Mouse (Mus musculus) liver (tissue): ENCODE measurements at regions not wholly inside any gene's neighbourhood (a gene's known extent, or its start where the extent isn't known, plus 50 kb on each side); places are given as distances from the start of the nearest gene placed in this dataset.
"Not testable (repeated sequence)": the region's sequence is repeated elsewhere in the genome, so short reads cannot be mapped to it uniquely, and the experiment has no call there.

Source experiments
- DNase-seq: peaks from one replicate; pipeline ENCODE4 v3.0.0-alpha.2; 2020; ENCODE audit warnings: mixed read lengths

DNA sequence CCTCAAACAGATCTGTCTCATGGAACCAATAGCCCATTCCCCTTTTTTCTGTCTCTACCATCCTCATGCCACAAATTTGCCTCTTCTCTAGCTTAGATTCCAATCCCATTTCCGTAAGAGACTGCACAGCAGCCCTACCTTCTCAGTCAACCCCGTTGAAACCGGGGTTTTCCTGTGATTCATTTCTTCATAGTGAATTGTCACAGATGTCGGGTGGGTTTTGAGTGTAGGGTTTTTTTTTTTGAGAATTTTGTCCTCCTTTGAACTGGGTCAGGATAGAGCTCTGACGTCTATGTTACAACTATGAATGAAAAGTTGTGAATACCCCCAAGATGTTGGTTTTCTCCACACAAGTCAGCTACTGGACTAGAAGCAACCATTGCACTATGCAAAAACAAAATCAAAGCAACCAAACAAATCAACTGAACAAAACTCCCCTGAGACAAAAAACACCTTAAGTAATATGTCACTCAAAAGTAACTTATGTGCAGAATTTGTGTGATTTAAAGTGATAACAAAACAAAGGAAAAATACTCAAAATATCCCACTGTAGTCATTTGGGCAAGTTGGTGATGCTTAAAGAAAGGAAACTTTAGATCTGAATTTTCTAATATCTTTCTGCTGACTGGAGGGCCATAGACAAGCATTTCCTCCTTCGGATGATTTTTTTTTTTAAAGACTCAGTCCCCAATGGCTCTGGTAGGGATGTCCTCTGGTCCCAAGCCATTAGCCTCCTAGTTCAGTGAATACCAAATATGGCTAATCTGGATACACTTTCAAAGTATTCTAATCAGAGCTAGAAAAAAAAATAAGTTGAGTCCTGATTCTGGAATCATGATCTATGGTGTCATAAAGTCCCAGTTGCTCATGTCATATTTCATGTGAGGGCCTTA, 120.7 kb upstream of the Tet2 start:
- DNase-seq, result no peak

- DNase-seq, result no peak
Observed at GRCm38 (mm10) chr3:133672742-133673447, 128.0 kb upstream of the Tet2 start.

DNA sequence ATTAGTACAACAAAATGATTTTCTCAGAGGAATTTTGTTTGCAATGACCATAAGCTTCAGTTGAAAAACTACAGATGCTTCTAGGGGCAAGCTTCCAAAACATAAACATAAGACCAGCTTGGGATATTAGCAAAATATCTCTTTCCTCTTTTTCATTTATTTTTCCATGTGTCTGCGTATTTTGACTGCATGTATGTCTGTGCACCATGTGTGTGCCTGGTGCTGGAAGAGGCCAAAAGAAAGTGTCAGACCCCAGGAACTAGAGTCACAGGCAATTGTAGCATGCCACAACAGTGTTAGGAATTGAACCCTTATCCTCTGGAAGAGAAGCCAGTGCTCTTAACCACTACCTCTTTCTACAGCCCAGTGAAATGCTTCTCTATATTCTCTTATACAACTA, 133.0 kb upstream of the Tet2 start:
- no peak for DNase-seq

DNA sequence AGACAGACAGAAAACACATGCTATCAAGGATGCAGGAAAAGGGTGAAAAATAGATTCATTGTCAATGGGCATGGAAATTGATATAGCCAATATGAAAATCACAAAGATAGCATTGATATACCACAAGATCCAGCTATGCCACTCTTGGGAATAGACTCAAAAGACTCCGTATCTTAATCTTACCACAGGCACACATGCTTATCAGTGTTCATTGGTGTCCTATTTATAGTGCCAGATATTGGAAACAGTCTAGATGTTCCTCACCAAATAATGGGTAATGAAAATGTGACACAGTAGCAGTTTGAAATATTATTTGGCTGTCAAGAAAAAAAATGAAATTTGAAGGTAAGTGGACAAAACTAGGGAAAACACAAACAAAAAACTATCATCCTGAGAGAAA, 135.0 kb upstream of the Tet2 start:
- no peak for DNase-seq

DNA sequence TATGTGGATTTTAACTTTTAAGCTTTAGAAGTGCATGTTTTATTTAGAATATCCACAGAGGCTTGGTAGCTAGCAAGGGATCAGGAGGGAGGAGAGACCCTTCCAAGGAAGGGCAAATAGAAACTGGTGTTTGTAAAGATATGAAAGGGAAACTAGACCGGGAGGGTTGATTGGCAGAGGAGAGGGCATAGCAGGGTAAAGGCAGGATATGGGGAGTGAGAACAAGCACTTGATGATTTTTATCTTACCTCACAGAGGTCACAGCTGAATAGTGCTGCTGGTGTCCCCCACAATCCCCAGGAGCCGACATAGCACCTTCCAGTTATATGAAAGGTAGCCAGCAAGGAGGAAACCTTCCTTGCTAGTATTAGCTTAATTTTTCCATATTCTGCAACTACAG, 135.4 kb upstream of the Tet2 start:
- DNase-seq, result no peak

GRCm38 (mm10) chr3:133680805-133681204, 135.9 kb upstream of the Tet2 start:
- no peak for DNase-seq

DNA sequence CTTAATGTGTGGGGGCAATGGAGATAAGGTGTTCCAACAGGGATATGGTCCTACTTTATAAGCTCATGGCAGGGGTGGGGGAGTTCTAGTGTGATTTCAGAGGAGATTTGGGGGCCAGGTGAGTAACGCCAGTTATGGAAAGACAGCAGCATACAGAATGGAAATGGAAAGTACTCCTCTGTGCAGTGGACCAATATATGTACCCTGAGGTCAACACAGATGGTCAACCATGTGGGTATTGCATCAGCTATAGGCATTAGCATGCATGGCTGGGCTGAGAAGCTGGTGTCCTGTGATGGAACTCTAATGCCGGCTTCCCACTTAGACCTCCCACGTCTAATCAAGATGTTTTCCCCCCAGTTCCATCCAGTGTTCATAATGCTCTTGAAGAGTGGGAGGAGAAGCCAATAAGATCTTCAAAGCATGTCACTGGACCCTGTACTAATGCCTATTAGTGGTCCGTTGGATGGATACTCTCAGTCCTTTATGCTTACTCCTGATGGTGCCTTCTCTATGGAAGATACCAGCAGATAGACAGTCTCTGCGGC, 139.3 kb upstream of the Tet2 start:
- DNase-seq, result no peak

GRCm38 (mm10) chr3:133684747-133685146, 139.8 kb upstream of the Tet2 start:
- DNase-seq, result no peak

GRCm38 (mm10) chr3:133685393-133685792, 140.5 kb upstream of the Tet2 start:
- DNase-seq, result no peak

- no peak for DNase-seq
Observed at GRCm38 (mm10) chr3:133694057-133694456, 149.1 kb upstream of the Tet2 start.

GRCm38 (mm10) chr3:133696122-133696521, 151.2 kb upstream of the Tet2 start:
- DNase-seq, result no peak

GRCm38 (mm10) chr3:133704849-133705248, 159.9 kb upstream of the Tet2 start:
- not testable (repeated sequence) for DNase-seq

- DNase-seq, result no peak
Observed at GRCm38 (mm10) chr3:133711518-133711917, 166.6 kb upstream of the Tet2 start.

GRCm38 (mm10) chr3:133722550-133723290, 177.8 kb upstream of the Tet2 start:
- no peak for DNase-seq

DNA sequence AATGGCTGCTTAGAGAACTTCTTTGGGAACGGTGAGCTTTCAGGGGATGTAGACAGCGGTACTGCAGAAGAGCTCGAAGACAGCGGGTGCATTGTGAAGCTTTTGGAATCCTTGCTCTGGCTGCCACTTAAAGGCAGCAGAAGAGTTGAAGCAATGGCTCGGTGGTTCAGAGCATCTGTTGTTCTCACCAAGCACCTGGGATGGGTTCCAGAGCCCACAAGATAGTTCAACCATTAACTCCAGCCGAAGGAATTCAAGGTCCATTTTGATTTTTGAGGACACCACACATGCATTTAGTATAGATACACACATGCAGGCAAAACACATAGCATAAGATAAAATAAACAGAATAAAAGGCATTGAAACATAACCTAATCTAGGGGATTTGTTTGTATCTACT, 181.9 kb upstream of the Tet2 start:
- no peak for DNase-seq

DNA sequence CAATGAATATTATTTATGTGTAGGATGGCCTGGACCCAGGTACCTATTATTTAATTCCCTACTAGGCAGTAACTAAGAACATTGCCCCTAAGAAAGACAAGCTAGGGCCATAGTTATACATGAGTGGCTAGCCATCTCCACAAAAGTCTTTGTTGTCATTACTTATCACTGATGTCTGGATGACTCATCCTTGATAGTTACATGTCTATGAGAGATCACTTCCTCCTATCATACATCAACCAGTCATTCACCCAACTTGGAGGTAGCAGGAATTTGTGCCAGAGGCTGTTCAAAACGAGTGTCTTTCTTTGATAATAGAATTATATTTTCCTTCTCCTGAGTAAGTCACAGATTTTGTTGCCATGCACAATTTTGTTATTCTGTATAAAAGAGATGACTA, 190.7 kb upstream of the Tet2 start:
- no peak for DNase-seq

DNA sequence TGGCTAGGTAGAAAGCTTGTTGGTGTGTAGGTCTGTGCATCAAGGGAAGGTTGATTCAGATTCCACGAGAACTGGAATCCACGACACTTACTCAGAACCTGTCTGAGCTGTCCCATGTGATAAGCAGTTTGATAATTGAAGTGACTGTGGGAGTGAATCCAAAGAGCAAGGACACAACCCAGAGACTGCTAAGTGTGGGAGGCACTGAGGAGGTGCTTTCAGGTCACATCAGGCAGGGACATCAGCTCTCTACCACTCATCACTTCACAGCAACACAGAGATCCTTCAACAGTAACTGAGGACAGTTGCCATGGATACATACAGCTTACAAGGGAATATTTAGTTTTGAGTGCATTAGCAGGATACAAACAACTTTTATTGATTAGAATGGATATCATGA, 194.0 kb upstream of the Tet2 start:
- DNase-seq, result no peak

DNA sequence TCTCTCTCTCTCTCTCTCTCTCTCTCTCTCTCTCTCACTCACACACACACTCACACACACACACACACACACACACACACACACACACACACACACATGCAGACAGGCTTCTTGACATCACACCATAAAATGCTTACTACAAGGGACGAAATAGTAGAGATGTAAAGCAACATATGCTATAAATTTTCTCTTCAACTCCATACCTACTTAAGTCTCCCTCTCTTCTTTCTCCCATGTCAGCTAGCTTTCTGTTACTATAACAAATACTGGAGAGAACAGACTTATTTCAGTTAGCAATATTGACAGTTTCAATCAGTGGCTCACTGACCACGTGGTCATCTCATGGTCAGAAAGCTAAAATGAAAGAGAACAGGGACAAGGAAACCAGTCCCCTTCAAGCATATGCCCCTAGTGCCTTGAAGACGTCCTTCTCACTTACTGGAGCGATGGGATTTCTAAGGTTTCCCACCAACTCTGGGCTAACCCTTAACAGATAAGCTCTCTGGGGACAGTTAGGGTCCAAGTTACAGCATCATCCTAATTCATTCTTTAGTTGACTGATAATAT, 199.7 kb upstream of the Tet2 start:
- no peak for DNase-seq

DNA sequence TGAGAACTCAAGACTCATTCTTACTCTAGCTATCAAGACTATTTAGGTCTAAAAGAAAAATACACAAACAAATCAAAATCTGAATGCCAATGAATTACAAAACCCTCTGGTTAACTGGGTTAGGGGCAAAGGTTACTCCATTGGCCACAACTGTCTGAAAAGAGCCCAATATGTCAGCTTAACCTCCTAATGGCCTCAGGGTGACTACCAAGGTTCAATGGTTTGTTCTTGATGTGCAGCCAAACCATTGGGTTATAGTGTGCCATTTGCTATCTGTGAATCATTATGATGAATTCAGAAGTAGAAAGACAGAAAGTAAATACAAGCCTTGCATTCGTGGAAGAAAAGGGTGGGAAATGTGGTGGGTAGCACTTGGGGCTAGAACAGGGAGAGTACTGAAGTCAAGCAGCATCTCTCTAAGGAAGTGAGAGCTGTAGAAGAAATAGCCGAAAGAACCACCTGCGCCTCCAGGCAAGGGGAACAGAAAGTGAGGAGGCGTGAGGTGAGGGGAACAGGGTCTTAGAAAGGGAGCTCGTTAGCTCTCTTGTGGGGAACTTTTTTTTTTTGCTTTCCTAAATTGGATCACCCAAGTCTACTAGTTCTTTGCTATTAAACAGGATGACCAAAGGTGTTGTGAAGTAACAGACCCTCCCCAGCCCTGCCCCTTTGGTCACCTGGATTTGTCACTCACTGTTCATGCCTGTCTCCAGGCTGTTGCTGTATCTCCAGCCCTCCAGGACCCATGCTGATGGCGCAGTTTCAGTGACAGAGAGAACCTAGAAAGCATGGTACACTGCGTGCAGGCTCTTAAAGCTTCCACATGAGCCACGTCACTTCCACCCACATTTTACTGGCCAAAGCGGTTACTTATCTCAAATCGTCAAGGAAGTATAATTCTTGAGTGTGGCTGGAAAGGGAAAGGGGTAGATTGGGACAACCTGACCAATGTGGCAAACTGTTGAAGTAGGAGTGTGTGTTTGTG, 204.1 kb upstream of the Tet2 start:
- DNase-seq, result no peak

DNA sequence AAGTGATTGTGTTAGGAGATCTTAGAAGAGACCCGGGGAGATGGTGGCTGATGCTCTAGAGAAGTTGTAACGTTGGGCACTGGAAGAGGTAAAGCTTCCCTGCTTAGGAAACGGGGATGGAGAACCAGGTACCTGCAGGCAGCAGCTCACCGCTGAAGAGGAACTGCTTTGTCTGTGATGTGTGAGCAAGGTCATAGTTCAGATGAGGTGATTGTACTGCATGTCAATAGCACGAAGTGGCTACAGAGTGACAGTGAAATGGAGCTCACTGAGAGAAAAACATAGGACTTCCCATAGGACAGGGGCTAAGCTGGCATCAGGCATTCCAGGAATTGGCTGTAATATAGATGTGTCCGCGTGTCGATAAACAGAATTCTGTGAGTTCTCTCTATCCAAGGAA, 205.1 kb upstream of the Tet2 start:
- DNase-seq, result no peak

DNA sequence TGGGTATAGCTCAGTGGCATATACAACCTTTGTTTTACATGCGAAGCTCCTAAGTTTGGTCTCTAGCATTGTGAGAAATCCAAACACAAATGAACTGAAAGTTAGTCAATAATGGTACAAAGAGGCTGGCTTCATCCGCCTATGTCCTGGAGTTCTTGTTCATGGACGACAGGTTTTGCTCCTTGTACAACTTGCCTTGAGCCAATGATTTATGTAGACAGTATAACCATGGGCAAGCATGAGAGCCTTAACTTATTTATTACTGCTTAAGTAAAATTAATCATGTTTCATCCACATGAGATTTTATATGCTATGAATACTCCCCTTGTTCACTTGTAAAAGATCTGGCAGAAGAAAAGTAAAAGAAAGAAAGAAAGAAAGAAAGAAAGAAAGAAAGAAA, 205.7 kb upstream of the Tet2 start:
- DNase-seq, result no peak

- DNase-seq, result no peak
Observed at GRCm38 (mm10) chr3:133751011-133751410, 206.1 kb upstream of the Tet2 start.
